Mouse (Mus musculus): ENCODE results near the gene Rab6b. TPM values are rescaled to one million over a fixed set of nuclear protein-coding genes. Genes with fewer than 3 reads are reported as not detected.
A peak's percentile ranks its signal among the peaks of the same experiment; 100 is the strongest.

Gene Rab6b
- polyA plus RNA-seq, 1 experiment from 2014 or later, result 3.6 TPM

- Histone ChIP-seq H3K4me2 (ENCODE audit: low read depth, low read length) (no peak overlapping the region), H3K9ac (ENCODE audit: low read length) (0 out of 2 replicates have a peak overlapping the region, but pooled peaks have one; percentile 2), H3K36me3 (ENCODE audit: control insufficient read depth, insufficient read depth, low read length) (0 out of 2 replicates have a peak, but pooled peaks cover 5% of the 10 kb centered on the region), H3K27me3 (ENCODE audit: control insufficient read depth, insufficient read depth, low read depth, low read length) (no peaks in the 10 kb centered on the region), H3K4me1 (replicated peaks; ENCODE audit: control insufficient read depth, insufficient read depth, low read length) (peaks cover 20% of the 10 kb centered on the region), H3K9me3 (ENCODE audit: control insufficient read depth, low read length) (0 out of 2 replicates have a peak, but pooled peaks cover 3% of the 10 kb centered on the region), H3K27ac (ENCODE audit: low read length) (peak overlapping the region; percentile 87), H3K4me3 (ENCODE audit: low read length) (no peak overlapping the region)
- ATAC-seq (ENCODE audit: low read depth), result peak; percentile 88
- 33% methylated on average over 21 of the region's 21 CpGs for WGBS
Observed at GRCm38 (mm10) chr9:103076836-103077531, 34.6 kb upstream of the Rab6b start.

- Histone ChIP-seq H3K4me3 (ENCODE audit: low read length) (no peak overlapping the region), H3K36me3 (ENCODE audit: control insufficient read depth, insufficient read depth, low read length) (0 out of 2 replicates have a peak, but pooled peaks cover 5% of the 10 kb centered on the region), H3K9ac (ENCODE audit: low read length) (no peak overlapping the region), H3K27ac (ENCODE audit: low read length) (peak overlapping the region; percentile 87; the same call in 1 of the 2 replicates), H3K27me3 (ENCODE audit: control insufficient read depth, insufficient read depth, low read depth, low read length) (no peaks in the 10 kb centered on the region), H3K4me1 (replicated peaks; ENCODE audit: control insufficient read depth, insufficient read depth, low read length) (peaks cover 15% of the 10 kb centered on the region), H3K4me2 (ENCODE audit: low read depth, low read length) (no peak overlapping the region), H3K9me3 (ENCODE audit: control insufficient read depth, low read length) (0 out of 2 replicates have a peak, but pooled peaks cover 3% of the 10 kb centered on the region)
- peak; percentile 47 for ATAC-seq (ENCODE audit: low read depth)
- 52% methylated on average over 6 of the region's 6 CpGs for WGBS
Observed at GRCm38 (mm10) chr9:103078194-103078691, 33.3 kb upstream of the Rab6b start.

GRCm38 (mm10) chr9:103080211-103080610 is 31.4 kb upstream of the Rab6b start:
- no peaks in the 10 kb centered on the region for H3K9me3 ChIP-seq (ENCODE audit: control insufficient read depth, low read length)
- 82% methylated on average over 3 of the region's 3 CpGs for WGBS
- no peaks in the 10 kb centered on the region for H3K27me3 ChIP-seq (ENCODE audit: control insufficient read depth, insufficient read depth, low read depth, low read length)
- H3K4me3 ChIP-seq (ENCODE audit: low read length), result no peak overlapping the region
- no peak overlapping the region for H3K9ac ChIP-seq (ENCODE audit: low read length)
- no peak overlapping the region for H3K4me2 ChIP-seq (ENCODE audit: low read depth, low read length)
- no peak for ATAC-seq (ENCODE audit: low read depth)
- 0 out of 2 replicates have a peak, but pooled peaks cover 3% of the 10 kb centered on the region for H3K36me3 ChIP-seq (ENCODE audit: control insufficient read depth, insufficient read depth, low read length)
- H3K4me1 ChIP-seq (replicated peaks; ENCODE audit: control insufficient read depth, insufficient read depth, low read length), result peaks cover 15% of the 10 kb centered on the region
- H3K27ac ChIP-seq (ENCODE audit: low read length), result no peak overlapping the region

GRCm38 (mm10) chr9:103082246-103082975 is 29.2 kb upstream of the Rab6b start:
- no peak overlapping the region for H3K9ac ChIP-seq (ENCODE audit: low read length)
- H3K4me1 ChIP-seq (replicated peaks; ENCODE audit: control insufficient read depth, insufficient read depth, low read length), result peaks cover 7% of the 10 kb centered on the region
- no peaks in the 10 kb centered on the region for H3K27me3 ChIP-seq (ENCODE audit: control insufficient read depth, insufficient read depth, low read depth, low read length)
- no peaks in the 10 kb centered on the region for H3K9me3 ChIP-seq (ENCODE audit: control insufficient read depth, low read length)
- 66% methylated on average over 8 of the region's 8 CpGs for WGBS
- H3K4me3 ChIP-seq (ENCODE audit: low read length), result no peak overlapping the region
- no peak overlapping the region for H3K4me2 ChIP-seq (ENCODE audit: low read depth, low read length)
- 0 out of 2 replicates have a peak, but pooled peaks cover 3% of the 10 kb centered on the region for H3K36me3 ChIP-seq (ENCODE audit: control insufficient read depth, insufficient read depth, low read length)
- no peak for ATAC-seq (ENCODE audit: low read depth)
- no peak overlapping the region for H3K27ac ChIP-seq (ENCODE audit: low read length)

GRCm38 (mm10) chr9:103083405-103083804 is 28.2 kb upstream of the Rab6b start:
- Histone ChIP-seq H3K27ac (ENCODE audit: low read length) (no peak overlapping the region), H3K27me3 (ENCODE audit: control insufficient read depth, insufficient read depth, low read depth, low read length) (no peaks in the 10 kb centered on the region), H3K36me3 (ENCODE audit: control insufficient read depth, insufficient read depth, low read length) (0 out of 2 replicates have a peak, but pooled peaks cover 3% of the 10 kb centered on the region), H3K4me2 (ENCODE audit: low read depth, low read length) (no peak overlapping the region), H3K9ac (ENCODE audit: low read length) (no peak overlapping the region), H3K4me3 (ENCODE audit: low read length) (no peak overlapping the region), H3K4me1 (replicated peaks; ENCODE audit: control insufficient read depth, insufficient read depth, low read length) (no peaks in the 10 kb centered on the region), H3K9me3 (ENCODE audit: control insufficient read depth, low read length) (no peaks in the 10 kb centered on the region)
- ATAC-seq (ENCODE audit: low read depth), result no peak
- WGBS, result 57% methylated on average over 3 of the region's 3 CpGs

GRCm38 (mm10) chr9:103086736-103087135 is 24.9 kb upstream of the Rab6b start:
- Histone ChIP-seq H3K4me1 (replicated peaks; ENCODE audit: control insufficient read depth, insufficient read depth, low read length) (peaks cover 12% of the 10 kb centered on the region; the same call in 1 of the 2 replicates), H3K4me3 (ENCODE audit: low read length) (no peak overlapping the region), H3K27ac (ENCODE audit: low read length) (no peak overlapping the region), H3K4me2 (ENCODE audit: low read depth, low read length) (no peak overlapping the region), H3K27me3 (ENCODE audit: control insufficient read depth, insufficient read depth, low read depth, low read length) (no peaks in the 10 kb centered on the region), H3K9me3 (ENCODE audit: control insufficient read depth, low read length) (no peaks in the 10 kb centered on the region), H3K36me3 (ENCODE audit: control insufficient read depth, insufficient read depth, low read length) (no peaks in the 10 kb centered on the region), H3K9ac (ENCODE audit: low read length) (no peak overlapping the region)
- no peak for ATAC-seq (ENCODE audit: low read depth)
- 89% methylated on average over 6 of the region's 6 CpGs for WGBS

GRCm38 (mm10) chr9:103087301-103087700 is 24.3 kb upstream of the Rab6b start:
- Histone ChIP-seq H3K27me3 (ENCODE audit: control insufficient read depth, insufficient read depth, low read depth, low read length) (no peaks in the 10 kb centered on the region), H3K36me3 (ENCODE audit: control insufficient read depth, insufficient read depth, low read length) (no peaks in the 10 kb centered on the region), H3K27ac (ENCODE audit: low read length) (no peak overlapping the region), H3K4me1 (replicated peaks; ENCODE audit: control insufficient read depth, insufficient read depth, low read length) (peaks cover 14% of the 10 kb centered on the region; the same call in 1 of the 2 replicates), H3K9ac (ENCODE audit: low read length) (no peak overlapping the region), H3K4me3 (ENCODE audit: low read length) (no peak overlapping the region), H3K4me2 (ENCODE audit: low read depth, low read length) (no peak overlapping the region), H3K9me3 (ENCODE audit: control insufficient read depth, low read length) (no peaks in the 10 kb centered on the region)
- 47% methylated on average over 8 of the region's 8 CpGs for WGBS
- ATAC-seq (ENCODE audit: low read depth), result no peak

- ATAC-seq (ENCODE audit: low read depth), result no peak
- no peaks in the 10 kb centered on the region for H3K9me3 ChIP-seq (ENCODE audit: control insufficient read depth, low read length)
- H3K9ac ChIP-seq (ENCODE audit: low read length), result no peak overlapping the region
- H3K27ac ChIP-seq (ENCODE audit: low read length), result no peak overlapping the region
- H3K27me3 ChIP-seq (ENCODE audit: control insufficient read depth, insufficient read depth, low read depth, low read length), result no peaks in the 10 kb centered on the region
- H3K4me2 ChIP-seq (ENCODE audit: low read depth, low read length), result no peak overlapping the region
- WGBS, result 79% methylated on average over 2 of the region's 2 CpGs
- H3K4me1 ChIP-seq (replicated peaks; ENCODE audit: control insufficient read depth, insufficient read depth, low read length), result peaks cover 14% of the 10 kb centered on the region; the same call in 1 of the 2 replicates
- no peaks in the 10 kb centered on the region for H3K36me3 ChIP-seq (ENCODE audit: control insufficient read depth, insufficient read depth, low read length)
- H3K4me3 ChIP-seq (ENCODE audit: low read length), result no peak overlapping the region
Observed at GRCm38 (mm10) chr9:103088661-103089060, 22.9 kb upstream of the Rab6b start.
